Mouse (Mus musculus): ENCODE measurements around the gene Srpr.

Gene Srpr

DNA sequence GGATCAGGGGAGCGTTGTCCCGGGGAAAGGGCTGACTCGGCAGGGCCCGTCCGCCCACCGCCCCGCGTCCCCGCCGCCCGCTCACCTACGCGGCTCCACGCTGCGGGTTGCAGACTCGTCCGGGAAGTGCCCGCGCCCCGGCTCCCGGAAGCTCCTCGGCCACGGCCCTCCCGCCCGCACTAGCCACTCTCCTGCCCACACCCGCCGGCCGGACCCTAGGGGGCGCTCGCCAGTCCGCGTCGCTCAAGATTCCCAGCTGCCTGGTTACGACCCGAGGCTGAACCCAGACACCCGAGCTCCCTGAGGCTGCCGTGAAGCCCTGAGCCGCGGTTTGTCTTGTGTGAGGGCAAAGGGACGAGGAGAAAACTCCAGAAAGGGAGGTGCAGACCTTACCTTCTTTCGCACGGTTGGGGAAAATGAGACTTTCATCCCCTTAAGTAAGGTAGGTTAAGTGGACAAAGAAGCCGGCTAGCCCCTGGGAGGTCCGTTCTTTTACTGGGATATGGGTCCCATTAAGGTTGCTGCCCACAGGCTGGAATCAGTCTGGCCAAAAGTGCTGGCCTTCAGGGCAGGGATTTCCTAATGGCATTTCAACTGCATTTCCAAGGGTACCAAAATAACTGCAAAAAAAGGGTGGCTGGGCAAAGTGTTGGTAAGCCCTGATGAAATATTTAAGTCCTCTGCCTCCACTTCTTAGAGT, at the start of gene Srpr, which contains the start of gene Tirap:
Srpr (plus strand) TSS at position 404 of the 700 bp plus-strand sequence.
Tirap (minus strand) TSS at position 520 of the 700 bp plus-strand sequence.
- in situ Hi-C loops (cut with MboI, MseI) = no loop called here

DNA sequence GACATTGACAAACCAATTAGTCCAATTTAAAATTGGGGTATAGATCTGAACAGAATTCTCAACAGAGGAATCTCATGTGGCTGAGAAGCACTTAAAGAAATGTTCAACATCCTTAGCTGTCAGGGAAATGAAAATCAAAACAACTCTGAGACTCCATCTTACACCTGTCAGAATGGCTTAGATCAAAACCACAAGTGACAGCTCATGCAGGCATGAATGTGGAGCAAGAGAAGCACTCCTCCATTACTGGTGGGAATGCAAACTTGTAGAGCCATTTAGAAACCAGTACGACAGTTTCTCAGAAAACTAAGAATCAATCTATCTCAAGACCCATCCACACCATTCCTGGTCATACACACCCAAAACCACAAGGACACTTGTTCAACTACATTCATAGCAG, 47.1 kb upstream of the Srpr start:
- in situ Hi-C loops (cut with MboI, MseI) = no loop called here

DNA sequence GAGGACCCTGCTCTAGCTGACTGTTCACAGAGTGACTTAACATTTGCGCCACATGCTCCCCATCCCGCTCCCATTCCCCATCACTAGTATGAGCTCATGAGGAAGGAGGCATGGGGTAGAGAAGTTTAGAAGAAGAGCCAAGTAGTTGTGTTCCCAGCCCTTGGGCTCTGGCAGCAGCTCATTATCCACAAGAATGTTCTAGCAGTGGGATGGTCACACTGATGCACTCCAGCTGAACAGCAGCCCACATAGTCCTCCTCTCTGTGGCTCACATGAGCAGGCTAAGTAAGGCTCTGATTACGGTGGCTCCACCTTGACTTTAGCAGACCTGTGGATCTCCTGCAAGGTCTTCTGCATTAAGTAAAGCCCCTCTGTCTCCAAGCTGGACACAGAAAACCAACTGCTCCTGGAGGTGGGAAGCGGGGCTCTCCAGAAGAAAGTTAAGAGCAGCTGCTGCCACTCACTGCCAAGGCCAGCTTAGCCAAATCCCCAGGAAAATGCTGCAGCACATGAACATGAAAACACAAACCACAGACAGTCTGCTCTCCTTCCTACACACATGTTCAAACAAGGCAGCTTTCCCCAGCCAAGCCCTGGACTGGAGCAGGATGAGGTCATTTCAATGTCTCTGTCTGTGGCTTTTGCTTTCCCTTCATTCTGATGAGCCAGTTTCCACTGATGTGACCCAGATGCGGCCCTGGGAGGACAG, 43.8 kb upstream of the Srpr start:
- in situ Hi-C loops (cut with MboI, MseI) = no loop called here

DNA sequence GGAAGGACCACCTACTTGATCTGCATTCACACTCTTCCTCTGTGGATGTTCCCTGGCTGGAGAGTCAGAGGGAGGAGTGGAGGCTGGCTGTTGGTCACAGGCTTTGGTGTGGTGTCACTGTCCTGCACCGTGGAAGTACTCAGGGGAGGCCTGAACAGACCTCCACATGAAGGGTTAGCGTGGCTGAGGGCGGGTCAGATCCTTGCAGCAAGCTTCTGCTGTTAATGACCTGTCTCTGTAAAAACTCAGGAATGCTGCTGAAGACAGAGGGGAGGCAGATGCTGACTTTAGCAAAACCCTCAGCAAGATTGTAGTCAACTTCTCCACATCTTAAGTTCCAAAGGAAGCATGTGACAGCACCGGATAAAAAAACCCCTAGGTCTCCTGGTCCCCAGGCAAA, 43.1 kb upstream of the Srpr start:
- in situ Hi-C loops (cut with MboI, MseI) = no loop called here

DNA sequence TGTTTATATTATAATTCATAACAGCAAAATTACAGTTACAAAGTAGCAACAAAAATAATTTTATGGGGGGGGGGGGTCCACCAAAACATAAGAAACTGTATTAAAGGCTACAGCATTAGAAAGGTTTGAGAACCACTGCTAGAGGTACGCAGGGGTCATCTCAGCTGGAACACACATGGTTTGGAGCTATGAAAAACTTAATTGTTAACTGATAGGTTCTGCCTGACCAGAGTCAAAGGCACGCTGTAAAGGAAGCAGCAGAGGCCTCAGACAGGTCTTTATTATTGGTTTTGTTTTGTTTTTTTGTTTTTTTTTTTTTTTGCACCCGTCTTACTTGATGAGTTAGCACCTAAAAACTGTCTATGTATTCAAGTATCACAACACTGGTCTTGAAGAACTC, 41.5 kb upstream of the Srpr start:
- in situ Hi-C loops (cut with MboI, MseI) = no loop called here

DNA sequence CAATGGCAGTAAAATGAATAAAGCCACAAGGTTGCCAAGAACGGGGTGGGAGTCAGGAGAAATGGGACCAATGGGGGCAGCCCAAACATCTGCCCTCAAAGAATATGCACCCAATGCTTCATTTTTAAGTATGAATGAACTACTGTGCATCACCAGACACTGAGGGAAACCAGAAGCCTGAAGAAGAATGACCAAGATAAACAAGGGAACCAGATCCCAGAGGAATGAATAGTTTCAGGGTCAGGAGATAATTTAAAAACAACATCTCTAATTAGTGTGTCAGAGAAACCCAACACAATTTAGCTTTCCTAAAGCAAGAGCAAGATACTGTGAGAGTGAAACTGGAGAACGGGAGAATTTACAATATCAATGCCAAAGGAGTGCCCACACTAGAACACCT, 39.3 kb upstream of the Srpr start:
- in situ Hi-C loops (cut with MboI, MseI) = no loop called here

DNA sequence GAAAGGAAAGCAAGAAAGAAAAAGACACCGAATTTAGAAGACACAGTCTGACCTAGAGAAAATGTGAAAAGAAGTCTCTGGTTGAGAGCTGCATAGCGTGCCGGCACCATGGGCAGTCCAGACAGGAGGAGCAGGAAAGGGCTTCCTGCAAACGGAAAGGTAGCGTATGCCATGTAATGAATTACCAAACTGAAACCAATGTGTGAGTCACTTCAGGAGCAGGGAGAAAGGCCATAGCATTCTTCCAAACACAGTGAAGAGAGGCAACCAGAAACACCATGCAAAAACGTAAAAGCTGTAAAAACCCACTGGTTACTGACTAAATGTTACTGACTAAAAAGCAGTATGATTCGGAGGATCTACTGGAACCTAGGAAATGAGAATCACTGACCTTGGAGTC, 38.3 kb upstream of the Srpr start:
- in situ Hi-C loops (cut with MboI, MseI) = no loop called here

DNA sequence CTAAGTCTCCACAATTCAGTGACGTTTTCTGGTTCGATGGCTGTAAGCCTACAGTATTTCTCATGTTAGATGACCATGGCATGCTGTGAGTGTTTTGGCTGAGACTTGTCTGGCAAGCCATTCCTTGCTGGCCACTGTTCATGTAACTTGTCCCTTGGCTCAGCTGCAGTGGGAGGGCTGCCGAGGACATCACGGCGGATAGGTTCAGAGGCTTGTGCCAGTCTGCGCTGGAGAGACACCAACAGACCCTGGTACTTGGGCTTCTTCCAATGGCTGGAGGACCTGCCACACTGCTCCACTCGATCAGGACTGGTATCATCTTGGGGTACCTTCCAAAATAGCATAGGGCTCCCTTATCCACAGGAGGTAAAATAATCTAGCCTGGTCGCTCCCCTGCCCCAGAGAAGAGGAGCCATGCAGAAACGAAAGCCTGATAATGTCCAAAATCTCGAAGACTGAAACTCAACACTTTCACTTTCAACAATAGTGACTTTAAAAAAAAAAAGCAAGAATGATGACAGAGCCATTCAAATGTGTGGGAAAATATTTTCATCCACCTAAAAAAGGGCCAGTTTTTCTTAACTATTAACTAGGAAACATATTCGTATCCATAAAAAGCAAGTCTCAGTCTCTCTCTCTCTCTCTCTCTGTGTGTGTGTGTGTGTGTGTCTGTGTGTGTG, 36.8 kb upstream of the Srpr start:
- in situ Hi-C loops (cut with MboI, MseI) = no loop called here

DNA sequence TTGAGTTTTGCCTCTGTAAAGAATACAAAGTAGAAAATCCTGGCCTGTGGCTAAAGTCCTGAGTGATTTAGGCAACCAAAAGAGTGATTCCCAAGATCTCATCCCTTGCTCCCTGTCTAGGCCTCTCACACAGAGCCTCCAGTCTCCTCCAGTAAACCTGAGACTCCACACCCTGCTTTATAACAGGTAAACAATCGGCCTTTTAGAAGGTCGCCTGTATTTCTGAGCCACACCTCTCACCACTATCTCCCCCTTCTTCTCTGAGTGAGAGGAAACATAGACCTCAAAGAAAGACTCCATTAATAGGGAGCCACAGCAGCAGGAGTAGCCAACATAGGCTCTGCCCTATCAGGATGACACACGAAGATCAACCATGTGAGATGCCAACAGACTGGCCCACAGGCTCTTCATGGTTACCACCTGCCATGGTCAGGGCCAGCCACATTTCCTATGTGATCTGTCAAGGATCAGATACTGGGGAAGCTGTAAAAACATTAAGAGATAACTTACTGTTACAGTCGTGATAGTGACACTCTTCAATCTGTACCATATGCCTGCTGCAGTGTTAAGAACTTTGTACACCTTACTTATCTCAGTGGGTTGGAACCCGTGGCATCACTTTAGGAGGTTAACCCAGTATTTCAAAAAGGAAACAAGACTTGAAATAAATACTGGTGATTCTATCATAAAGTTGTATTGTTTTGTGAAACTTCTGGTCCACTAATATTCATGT, 35.7 kb upstream of the Srpr start:
- in situ Hi-C loops (cut with MboI, MseI) = no loop called here

DNA sequence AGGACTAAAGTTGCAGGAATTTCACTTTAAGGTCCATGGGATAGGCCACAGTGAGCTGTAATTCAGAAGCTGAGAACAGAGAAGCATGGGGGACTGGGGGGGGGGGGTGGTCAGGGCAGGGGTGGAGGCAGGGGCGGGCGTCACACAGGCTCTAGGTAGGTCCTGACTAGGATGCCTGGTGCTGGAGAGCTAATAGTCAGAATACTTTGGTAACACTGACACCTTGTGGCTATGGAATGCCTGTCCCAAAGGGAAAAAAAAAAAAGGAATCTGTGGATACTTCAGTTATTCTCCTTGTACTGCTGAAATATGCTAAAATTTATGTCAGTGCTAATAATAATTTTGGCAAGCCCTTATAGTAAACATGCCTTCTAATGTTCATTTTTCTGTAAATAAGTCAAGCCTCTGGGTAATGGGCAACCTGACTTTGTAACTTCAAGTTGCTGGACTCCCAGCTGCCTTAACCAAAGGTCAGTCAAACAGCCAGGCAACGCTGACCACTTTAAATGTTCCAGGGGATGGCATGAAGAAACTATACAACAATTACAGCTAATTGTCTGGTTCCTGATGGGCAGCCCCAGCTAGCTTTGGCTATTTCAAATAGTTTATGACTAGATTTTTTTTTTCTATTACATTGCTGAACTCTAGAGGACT, 33.7 kb upstream of the Srpr start:
- in situ Hi-C loops (cut with MboI, MseI) = no loop called here

DNA sequence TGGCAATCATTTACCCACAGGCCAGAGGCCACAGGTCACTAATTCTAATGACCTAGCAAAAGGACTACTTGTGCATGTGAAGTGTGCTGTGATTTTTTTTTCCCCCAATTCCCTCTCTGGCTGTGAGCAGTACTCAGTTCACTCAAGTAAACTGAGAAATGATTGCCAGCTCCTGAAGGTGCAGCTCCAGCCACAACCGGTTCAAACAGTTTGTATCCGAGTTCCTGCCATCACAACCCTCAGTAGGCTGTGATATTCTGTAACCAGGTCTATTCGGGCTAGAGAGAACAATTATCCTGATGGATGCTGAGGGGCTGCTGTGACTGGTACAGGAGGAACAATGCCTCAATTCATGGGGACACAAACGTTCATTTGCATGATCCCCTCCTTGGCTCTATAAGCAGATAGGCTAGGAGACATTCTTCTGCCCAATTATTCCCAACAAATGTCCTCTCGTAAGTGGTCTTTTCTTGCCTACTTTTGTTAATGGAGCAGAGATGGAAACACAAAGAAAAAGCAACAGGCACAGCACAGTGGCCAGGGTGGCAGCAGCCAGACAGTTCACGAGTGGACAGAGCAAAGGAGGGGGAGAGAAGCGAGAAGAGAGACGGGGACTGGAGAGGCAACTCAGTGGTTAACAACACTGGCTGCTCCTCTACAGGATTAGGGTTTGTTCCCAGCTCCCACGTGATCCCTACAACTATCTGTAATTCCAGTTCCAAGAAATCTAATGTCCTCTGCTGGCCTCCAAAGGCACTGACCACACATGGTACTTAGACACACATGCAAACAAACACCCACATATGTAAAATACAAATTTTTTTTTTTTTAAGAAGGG, 33.0 kb upstream of the Srpr start:
- in situ Hi-C loops (cut with MboI, MseI) = no loop called here

DNA sequence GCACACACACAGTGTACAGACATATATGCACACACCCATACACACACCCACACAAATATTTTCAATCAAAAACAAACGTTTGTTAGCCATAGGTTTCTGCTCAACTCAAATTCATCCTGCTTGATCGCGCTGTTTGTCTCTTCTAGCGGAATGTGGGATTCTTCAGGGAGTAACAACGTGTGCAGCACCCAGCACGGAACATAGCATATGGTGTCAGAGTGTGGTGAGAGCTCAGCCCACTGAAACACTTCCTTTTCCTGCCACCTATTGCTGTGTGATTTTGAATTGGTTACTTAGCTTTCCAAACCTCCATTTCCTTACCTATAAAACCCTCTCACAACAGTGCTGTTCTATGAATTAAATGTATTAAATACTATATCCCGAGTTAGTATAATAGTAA, 29.9 kb upstream of the Srpr start:
- in situ Hi-C loops (cut with MboI, MseI) = no loop called here

DNA sequence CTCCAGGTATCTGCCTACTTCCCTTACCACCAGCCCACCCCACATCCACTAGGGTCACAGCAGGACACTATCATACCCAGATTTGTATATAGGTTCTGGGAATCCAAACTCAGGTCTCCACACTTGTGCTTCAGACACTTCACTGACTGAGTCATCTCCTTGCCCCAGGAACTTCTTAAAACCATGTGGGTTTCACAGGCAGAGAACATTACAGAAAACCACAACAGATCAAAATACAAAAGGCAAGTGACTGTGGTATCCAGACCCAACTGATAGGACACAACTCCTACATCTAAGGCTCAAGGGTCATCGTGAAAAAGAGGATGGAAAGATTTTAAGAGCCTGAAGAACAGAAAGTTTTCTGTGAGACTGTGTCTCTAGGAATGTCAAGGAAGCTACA, 26.6 kb upstream of the Srpr start:
- in situ Hi-C loops (cut with MboI, MseI) = no loop called here

DNA sequence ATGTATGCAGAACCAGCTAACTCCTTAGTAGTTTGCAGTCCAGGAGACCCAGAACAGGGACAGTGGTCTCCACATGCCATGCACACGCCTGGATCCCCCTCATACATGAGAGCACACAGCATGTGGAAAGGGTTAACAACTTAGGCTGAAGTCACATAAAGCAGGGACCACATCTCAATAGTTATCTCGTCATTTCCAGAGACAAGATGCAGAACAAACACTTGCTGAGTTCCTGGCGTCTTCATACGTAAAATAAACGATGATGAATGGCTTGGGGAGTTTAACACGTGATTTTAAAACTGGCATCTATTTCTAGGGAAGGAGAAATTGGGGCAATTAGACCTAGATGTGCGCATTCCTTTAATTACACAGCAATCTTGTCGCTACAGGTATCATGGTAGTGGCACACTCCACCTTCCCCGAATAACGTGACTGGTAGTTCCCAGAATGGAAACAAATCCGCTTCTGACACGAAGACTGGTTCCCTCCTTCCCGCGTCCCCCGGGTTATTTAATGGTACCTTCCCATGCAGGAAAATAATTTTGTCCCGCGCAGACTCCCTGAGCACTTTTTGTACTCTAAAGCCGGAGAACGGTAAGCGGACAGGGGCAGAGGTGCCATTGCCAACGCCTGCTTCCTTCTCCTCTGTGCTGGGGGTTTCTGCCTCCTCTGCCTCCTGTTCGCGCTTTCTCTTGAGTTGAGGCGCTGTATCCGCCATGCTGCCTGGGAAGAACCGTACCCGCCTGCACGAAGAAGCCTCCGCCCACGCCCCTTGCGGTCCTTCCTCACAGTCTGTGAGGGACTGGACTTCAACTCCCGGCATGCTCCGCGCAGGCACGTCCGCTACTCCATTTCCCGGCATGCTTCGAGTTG, 24.5 kb upstream of the Srpr start, which contains the start of gene Dcps:
Dcps (minus strand) TSS at position 811 of the 873 bp plus-strand sequence.
- in situ Hi-C loops (cut with MboI, MseI) = loop anchor here (5.0 kb wide), 1 partner anchor 37 kb away; the partner anchor contains the start of gene Foxred1

DNA sequence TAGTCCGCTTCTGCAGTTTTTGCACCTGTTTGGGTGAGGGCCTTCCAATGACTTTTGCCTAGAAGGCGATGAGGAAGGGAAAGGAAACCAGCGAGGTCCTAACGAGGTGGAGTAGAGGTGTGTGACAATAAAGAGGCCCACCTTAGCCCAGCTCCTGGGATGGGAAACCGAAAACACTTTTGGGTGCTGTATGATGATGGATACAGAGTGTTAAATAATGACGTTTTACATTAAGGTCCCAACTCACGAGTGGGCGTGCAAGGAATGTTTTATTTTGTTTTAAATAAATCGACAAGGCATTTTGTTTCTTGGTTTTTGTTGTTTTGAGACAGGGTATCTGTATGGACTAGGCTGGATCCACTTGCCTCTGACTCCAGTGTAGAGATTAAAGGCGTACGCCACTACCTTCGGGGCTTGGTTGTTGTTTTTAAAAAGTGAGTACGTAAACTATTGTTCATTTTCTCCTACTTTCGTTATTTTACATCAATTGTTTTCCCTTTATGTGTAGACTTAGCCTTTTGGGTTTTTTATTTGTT, 23.8 kb upstream of the Srpr start:
- in situ Hi-C loops (cut with MboI, MseI) = loop anchor here (5.0 kb wide), 1 partner anchor 36 kb away; the partner anchor contains the start of gene Foxred1

DNA sequence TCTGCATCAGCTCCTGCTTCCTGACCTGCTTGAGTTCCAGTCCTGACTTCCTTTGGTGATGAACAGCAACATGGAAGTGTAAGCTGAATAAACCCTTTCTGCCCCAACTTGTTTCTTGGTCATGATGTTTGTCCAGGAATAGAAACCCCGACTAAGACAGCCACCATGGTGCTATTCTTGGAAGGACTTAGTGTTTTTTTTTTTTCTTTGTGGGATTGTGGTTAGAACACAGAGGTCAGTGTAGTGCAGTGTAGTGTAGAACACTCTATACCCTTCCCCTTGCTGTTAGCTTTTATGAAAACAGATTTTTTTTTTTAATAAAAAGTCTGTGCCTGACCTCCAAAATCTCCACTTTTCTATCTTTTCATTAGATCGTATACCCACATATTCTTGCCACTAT, 17.1 kb upstream of the Srpr start:
- in situ Hi-C loops (cut with MboI, MseI) = no loop called here

DNA sequence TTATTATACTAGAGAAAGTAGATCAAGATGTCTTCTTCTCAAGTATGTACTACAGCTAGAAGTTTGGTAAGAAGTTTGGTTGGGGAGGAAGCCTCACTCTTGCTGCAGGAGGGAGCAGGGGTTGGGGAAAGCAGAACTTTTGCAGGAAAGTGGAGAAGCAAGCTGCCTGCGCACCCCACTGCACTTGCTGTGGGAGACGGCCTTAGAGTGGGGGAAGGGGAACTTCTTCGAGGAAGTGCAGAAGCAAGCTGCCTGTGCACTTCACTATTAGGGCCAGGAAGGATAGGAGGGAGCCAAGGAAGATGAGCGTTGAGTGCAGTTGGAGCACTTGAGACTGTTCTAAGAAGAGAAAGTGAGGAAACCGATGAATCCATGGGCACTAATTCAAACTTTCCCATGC, 16.6 kb upstream of the Srpr start:
- in situ Hi-C loops (cut with MboI, MseI) = no loop called here

DNA sequence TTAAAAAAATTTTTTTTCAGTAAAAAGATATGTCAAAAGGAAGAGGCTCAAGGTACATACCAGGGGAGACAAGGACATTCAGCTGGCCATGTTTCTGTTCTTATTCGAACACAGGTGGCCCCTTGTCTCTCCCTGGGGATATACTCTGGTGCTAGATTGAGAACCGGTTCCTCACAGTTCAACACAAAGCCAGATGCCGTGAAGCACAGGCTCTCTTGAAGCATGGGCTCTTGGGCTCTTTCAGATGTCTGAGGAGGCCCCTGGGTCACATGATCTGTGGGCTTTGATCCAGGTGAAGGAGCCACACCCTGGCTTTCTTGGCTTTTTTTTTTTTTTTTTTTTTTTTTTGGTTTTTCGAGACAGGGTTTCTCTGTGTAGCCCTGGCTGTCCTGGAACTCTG, 13.5 kb upstream of the Srpr start:
- in situ Hi-C loops (cut with MboI, MseI) = no loop called here

DNA sequence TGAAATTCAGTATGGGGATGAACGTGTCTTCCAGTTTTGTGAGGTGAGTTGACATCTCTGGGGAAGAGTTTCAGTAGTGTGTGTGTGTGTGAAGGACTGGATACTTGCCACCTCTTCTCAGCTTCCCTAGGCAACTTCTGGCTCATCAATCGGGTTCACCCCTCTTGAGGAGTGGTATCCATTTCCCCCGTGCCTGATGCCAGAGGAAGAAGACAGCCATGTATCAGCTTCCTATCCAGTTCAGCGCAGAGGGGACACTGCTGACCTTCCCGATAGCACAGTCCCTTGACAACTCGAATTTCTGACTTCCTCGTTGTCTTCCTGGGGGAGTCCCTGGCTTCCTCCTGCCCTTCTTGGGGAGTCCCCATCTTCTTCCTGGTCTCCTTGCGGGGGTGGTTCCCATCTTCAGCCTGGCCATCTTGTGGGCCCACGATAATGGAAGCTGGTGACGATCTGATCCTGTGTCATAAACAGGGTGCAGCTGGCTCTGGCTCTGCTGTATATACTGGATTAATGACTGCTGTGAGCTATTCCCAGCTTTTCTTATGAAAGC, 12.5 kb upstream of the Srpr start:
- in situ Hi-C loops (cut with MboI, MseI) = no loop called here

All from T-helper 2 cell (primary cell).